Mouse (Mus musculus) MEL (cell line): ENCODE results near the gene Hibadh. TPM values are rescaled to one million over a fixed set of nuclear protein-coding genes. Genes with fewer than 3 reads are reported as not detected.

Experiments
- DNase-seq: peaks from one replicate; pipeline ENCODE4 v3.0.0; 2011; ENCODE audit warnings: low read depth, low spot score
- H3K27ac ChIP-seq: 2 replicates; pipeline ENCODE4 v1.5.1; 2012; ENCODE audit warnings: low read depth, mild to moderate bottlenecking, control low read depth, low read length, moderate library complexity; ENCODE audit not compliant: control insufficient read depth
- H3K27me3 ChIP-seq, 2 experiments: fragments of 150-350 bp in 1 of 2; sonication (generic) in 1 of 2; 2 replicates each; pipeline ENCODE4 v1.6.1; 2012; ENCODE audit warnings: low read length in 2 of 2, mild to moderate bottlenecking in 2 of 2, improper control_type of control experiment in 1 of 2, moderate library complexity in 1 of 2; ENCODE audit not compliant: insufficient read depth in 2 of 2, control insufficient read depth in 1 of 2
- H3K36me3 ChIP-seq, 2 experiments: 2 replicates each; pipeline ENCODE4 v1.6.1; 2012 to 2014; ENCODE audit warnings: low read length in 2 of 2, improper control_type of control experiment in 1 of 2, inconsistent platforms in 1 of 2, mild to moderate bottlenecking in 1 of 2; ENCODE audit not compliant: insufficient read depth in 2 of 2, control insufficient read depth in 1 of 2
- H3K4me1 ChIP-seq, 2 experiments: fragments of 150-350 bp in 1 of 2; sonication (generic) in 1 of 2; 2 replicates each; pipeline ENCODE4 v1.6.1; 2012; ENCODE audit warnings: low read length in 2 of 2, improper control_type of control experiment in 1 of 2, mild to moderate bottlenecking in 1 of 2; ENCODE audit not compliant: insufficient read depth in 2 of 2, control insufficient read depth in 1 of 2
- H3K4me3 ChIP-seq, 2 experiments: fragments of 150-350 bp in 1 of 2; sonication (generic) in 1 of 2; 2 replicates each; pipeline ENCODE4 v1.5.1; 2012; ENCODE audit warnings: low read depth in 2 of 2, low read length in 2 of 2, mild to moderate bottlenecking in 2 of 2, moderate library complexity in 2 of 2, control low read depth in 1 of 2, improper control_type of control experiment in 1 of 2; ENCODE audit not compliant: control insufficient read depth in 1 of 2, insufficient read depth in 1 of 2
- H3K79me2 ChIP-seq: 2 replicates; pipeline ENCODE4 v1.6.1; 2012; ENCODE audit warnings: mild to moderate bottlenecking, low read length, moderate library complexity; ENCODE audit not compliant: control insufficient read depth, poor library complexity, insufficient read depth
- H3K9ac ChIP-seq: 2 replicates; pipeline ENCODE4 v1.6.1; 2012; ENCODE audit warnings: low read depth, mild to moderate bottlenecking, control low read depth, low read length, moderate library complexity; ENCODE audit not compliant: control insufficient read depth, poor library complexity, severe bottlenecking
- H3K9me3 ChIP-seq: fragments of 150-350 bp; sonication (generic); replicated peaks from 2 replicates; pipeline ENCODE4 v1.6.1; 2012; ENCODE audit warnings: mild to moderate bottlenecking, low read length, improper control_type of control experiment, moderate library complexity; ENCODE audit not compliant: insufficient read depth
- BHLHE40 ChIP-seq: IDR thresholded peaks from 2 replicates; pipeline ENCODE4 v1.6.1; 2012; ENCODE audit warnings: low read depth, mild to moderate bottlenecking, inconsistent platforms, low read length, improper control_type of control experiment, borderline replicate concordance
- CHD2 ChIP-seq: IDR thresholded peaks from 2 replicates; pipeline ENCODE4 v1.6.1; 2011; ENCODE audit warnings: low read length, improper control_type of control experiment
- CTCF ChIP-seq, 3 experiments: IDR thresholded peaks in 2 of 3; conservative IDR thresholded peaks in 1 of 3; 2 replicates each; pipeline ENCODE4 v1.5.1; 2011 to 2012; ENCODE audit warnings: low read length in 3 of 3, low read depth in 2 of 3, mild to moderate bottlenecking in 2 of 3, improper control_type of control experiment in 1 of 3, inconsistent platforms in 1 of 3, mixed read lengths in 1 of 3, moderate library complexity in 1 of 3; ENCODE audit not compliant: control insufficient read depth in 1 of 3, insufficient read depth in 1 of 3, poor library complexity in 1 of 3, severe bottlenecking in 1 of 3
- ELF1 ChIP-seq: IDR thresholded peaks from 2 replicates; pipeline ENCODE4 v1.6.1; 2014; ENCODE audit warnings: low read depth, mild to moderate bottlenecking, inconsistent platforms, low read length, improper control_type of control experiment, moderate library complexity
- EP300 ChIP-seq, 2 experiments: IDR thresholded peaks; 2 replicates each; pipeline ENCODE4 v1.6.1; 2011; ENCODE audit warnings: improper control_type of control experiment in 2 of 2, low read length in 2 of 2, low read depth in 1 of 2, mild to moderate bottlenecking in 1 of 2
- ETS1 ChIP-seq: IDR thresholded peaks from 2 replicates; pipeline ENCODE4 v1.6.1; 2012; ENCODE audit warnings: low read depth, mild to moderate bottlenecking, inconsistent platforms, low read length, improper control_type of control experiment, moderate library complexity
- GATA1 ChIP-seq: IDR thresholded peaks from 2 replicates; pipeline ENCODE4 v1.6.1; 2011; ENCODE audit warnings: low read depth, low read length, improper control_type of control experiment
- JUND ChIP-seq: IDR thresholded peaks from 2 replicates; pipeline ENCODE4 v1.6.1; 2011; ENCODE audit warnings: low read depth, mild to moderate bottlenecking, improper control_type of control experiment, low read length
- KAT2A ChIP-seq: conservative IDR thresholded peaks from 2 replicates; pipeline ENCODE4 v1.6.1; 2012; ENCODE audit warnings: low read depth, low read length, improper control_type of control experiment, inconsistent platforms
- MAFK ChIP-seq: IDR thresholded peaks from 2 replicates; pipeline ENCODE4 v1.6.1; 2011; ENCODE audit warnings: low read depth, mild to moderate bottlenecking, low read length, improper control_type of control experiment, borderline replicate concordance
- MAZ ChIP-seq: IDR thresholded peaks from 2 replicates; pipeline ENCODE4 v1.6.1; 2012; ENCODE audit warnings: low read depth, mild to moderate bottlenecking, inconsistent platforms, low read length, improper control_type of control experiment
- MXI1 ChIP-seq: IDR thresholded peaks from 2 replicates; pipeline ENCODE4 v1.6.1; 2011; ENCODE audit warnings: mild to moderate bottlenecking, low read depth, low read length, improper control_type of control experiment
- NELFE ChIP-seq: IDR thresholded peaks from 2 replicates; pipeline ENCODE4 v1.6.1; 2011; ENCODE audit warnings: low read depth, low read length, improper control_type of control experiment
- NRF1 ChIP-seq: IDR thresholded peaks from 2 replicates; pipeline ENCODE4 v1.6.1; 2014; ENCODE audit warnings: low read depth, mild to moderate bottlenecking, inconsistent platforms, low read length, improper control_type of control experiment, moderate library complexity; ENCODE audit not compliant: poor library complexity, insufficient read depth, severe bottlenecking
- POLR2AphosphoS5 ChIP-seq: IDR thresholded peaks from 2 replicates; pipeline ENCODE4 v1.6.1; 2012; ENCODE audit warnings: low read depth, borderline replicate concordance, mild to moderate bottlenecking, inconsistent platforms, low read length, moderate library complexity, mixed read lengths
- RCOR1 ChIP-seq: IDR thresholded peaks from 2 replicates; pipeline ENCODE4 v1.6.1; 2012; ENCODE audit warnings: low read depth, mild to moderate bottlenecking, inconsistent platforms, low read length, improper control_type of control experiment
- SIN3A ChIP-seq: IDR thresholded peaks from 2 replicates; pipeline ENCODE4 v1.6.1; 2012; ENCODE audit warnings: low read length, improper control_type of control experiment, inconsistent platforms
- SMC3 ChIP-seq: IDR thresholded peaks from 2 replicates; pipeline ENCODE4 v1.6.1; 2011; ENCODE audit warnings: low read depth, low read length, improper control_type of control experiment
- TCF12 ChIP-seq: IDR thresholded peaks from 2 replicates; pipeline ENCODE4 v1.6.1; 2014; ENCODE audit warnings: low read depth, mild to moderate bottlenecking, inconsistent platforms, low read length, improper control_type of control experiment, moderate library complexity
- UBTF ChIP-seq: IDR thresholded peaks from 2 replicates; pipeline ENCODE4 v1.6.1; 2012; ENCODE audit warnings: low read depth, mild to moderate bottlenecking, inconsistent platforms, low read length, improper control_type of control experiment, moderate library complexity, borderline replicate concordance; ENCODE audit not compliant: insufficient read depth
- ZC3H11A ChIP-seq: IDR thresholded peaks from 2 replicates; pipeline ENCODE4 v1.6.1; 2012; ENCODE audit warnings: low read depth, mild to moderate bottlenecking, inconsistent platforms, low read length, improper control_type of control experiment
- ZKSCAN1 ChIP-seq: IDR thresholded peaks from 2 replicates; pipeline ENCODE4 v1.6.1; 2012; ENCODE audit warnings: low read depth, mild to moderate bottlenecking, inconsistent platforms, low read length, improper control_type of control experiment, moderate library complexity
- ZMIZ1 ChIP-seq: IDR thresholded peaks from 2 replicates; pipeline ENCODE4 v1.6.1; 2012; ENCODE audit warnings: low read depth, mild to moderate bottlenecking, inconsistent platforms, low read length, improper control_type of control experiment, moderate library complexity
- ZNF384 ChIP-seq: IDR thresholded peaks from 2 replicates; pipeline ENCODE4 v1.6.1; 2012; ENCODE audit warnings: low read depth, mild to moderate bottlenecking, inconsistent platforms, low read length, improper control_type of control experiment
- polyA plus RNA-seq, 2 experiments: library from polyadenylated mRNA; stranded (reverse) in 1 of 2; unstranded in 1 of 2; fragments of >175 nt in 1 of 2; fragments of >200 nt in 1 of 2; gene quantifications; 2 replicates each; pipeline versions ENCODE4 v1.2.1 to v1.2.4; 2012; ENCODE audit warnings: low replicate concordance in 2 of 2, low read depth in 1 of 2; ENCODE audit not compliant: insufficient read length in 2 of 2, insufficient read depth in 1 of 2, missing spikeins in 1 of 2
- total RNA-seq: library from RNA; depleted of rRNA; stranded (reverse); fragments of 300-350 nt; gene quantifications from 2 replicates; pipeline ENCODE4 v1.2.3, GENCODE M21; 2012

Hibadh gene
- total and polyA plus RNA-seq, 3 experiments: 31.2 to 39.3 TPM; not detected in 1

GRCm38 (mm10) chr6:52635395-52635794 is 4.8 kb downstream of the Hibadh start:
- Histone ChIP-seq H3K36me3 (peaks cover 0 to 14% of the 10 kb centered on the region in 2 experiments; a peak in 2 of 4 replicates), H3K4me1 (peaks cover 6 to 7% of the 10 kb centered on the region in 2 experiments; a peak in 2 of 4 replicates), H3K79me2 (peaks cover 10% of the 10 kb centered on the region), H3K9me3 (no peaks in the 10 kb centered on the region)
- no peak for DNase-seq
- TF ChIP-seq ZKSCAN1: no peak
- no peak for TF ChIP-seq MXI1
- no peak for TF ChIP-seq BHLHE40
- no peak for TF ChIP-seq RCOR1
- TF ChIP-seq ELF1: no peak
- TF ChIP-seq CTCF (IDR thresholded peaks at IDR 0.05 in 2 of 3, conservative IDR thresholded peaks at IDR 0.05 in 1 of 3; ENCODE audit: control insufficient read depth in 1 of 3, insufficient read depth in 1 of 3, low read depth in 2 of 3, low read length in 3 of 3, poor library complexity in 1 of 3, severe bottlenecking in 1 of 3): no peak
- TF ChIP-seq NELFE: no peak
- no peak for TF ChIP-seq ZC3H11A
- TF ChIP-seq, all 39 proteins: peak for 0
- Histone ChIP-seq H3K27me3 (no peaks in the 10 kb centered on the region), H3K9ac (no peak overlapping the region), H3K27ac (no peak overlapping the region), H3K4me3 (no peak overlapping the region)

- Histone ChIP-seq H3K27ac (no peak overlapping the region), H3K4me1 (peaks cover 19 to 20% of the 10 kb centered on the region in 2 experiments), H3K79me2 (no peaks in the 10 kb centered on the region; the same call in 1 of the 2 replicates), H3K9me3 (no peaks in the 10 kb centered on the region), H3K4me3 (no peak overlapping the region), H3K27me3 (no peaks in the 10 kb centered on the region), H3K36me3 (peaks cover 4 to 42% of the 10 kb centered on the region in 2 experiments; a peak in 3 of 4 replicates), H3K9ac (no peak overlapping the region)
- no peak for DNase-seq
- TF ChIP-seq MAFK (no peak), RCOR1 (no peak), NRF1 (no peak), SMC3 (no peak), UBTF (no peak), ZMIZ1 (no peak)
Measured at GRCm38 (mm10) chr6:52630625-52631024, 9.6 kb downstream of the Hibadh start.

GRCm38 (mm10) chr6:52629180-52629579 is 11.0 kb downstream of the Hibadh start:
- DNase-seq: peak; percentile 23
- H3K4me3 ChIP-seq: no peak overlapping the region
- TF ChIP-seq JUND: no peak
- no peak for TF ChIP-seq MAZ
- no peak for TF ChIP-seq MAFK
- TF ChIP-seq ETS1: peak; percentile 60
- TF ChIP-seq POLR2AphosphoS5: no peak
- peak; percentile 53 to 55; a peak in 2 of 4 replicates for TF ChIP-seq EP300 (IDR thresholded peaks at IDR 0.05; ENCODE audit: low read depth in 1 of 2, low read length in 2 of 2)
- peak; percentile 38; the same call in 1 of the 2 replicates for TF ChIP-seq SIN3A
- no peak for TF ChIP-seq CHD2
- 0 out of 2 replicates have a peak, but pooled peaks have one; percentile 34 for TF ChIP-seq TCF12
- peak; percentile 61 for TF ChIP-seq GATA1
- no peak for TF ChIP-seq KAT2A
- TF ChIP-seq ZNF384: peak; percentile 71; the same call in 1 of the 2 replicates
- 0 out of 2 replicates have a peak, but pooled peaks have one; percentile 18 for TF ChIP-seq RCOR1
- TF ChIP-seq ZMIZ1: no peak
- peaks cover 23 to 24% of the 10 kb centered on the region in 2 experiments for H3K4me1 ChIP-seq
- H3K9ac ChIP-seq: no peak overlapping the region
- no peaks in the 10 kb centered on the region for H3K9me3 ChIP-seq
- H3K79me2 ChIP-seq: no peaks in the 10 kb centered on the region; the same call in 1 of the 2 replicates
- peaks cover 4 to 48% of the 10 kb centered on the region in 2 experiments; a peak in 3 of 4 replicates for H3K36me3 ChIP-seq
- H3K27me3 ChIP-seq: no peaks in the 10 kb centered on the region
- H3K27ac ChIP-seq: peak overlapping the region; percentile 38; the same call in 1 of the 2 replicates
